Mouse (Mus musculus) lung, postnatal 0 days (tissue): ENCODE measurements at regions not wholly inside any gene's neighbourhood (a gene's known extent, or its start where the extent isn't known, plus 50 kb on each side); places are given as distances from the start of the nearest gene placed in this dataset.

ENCODE experiments used
- CTCF ChIP-seq: IDR thresholded peaks from 2 replicates; pipeline ENCODE4 v1.5.1; 2016; ENCODE audit warnings: antibody characterized with exemption, mild to moderate bottlenecking
- EP300 ChIP-seq: IDR thresholded peaks from 2 replicates; pipeline ENCODE4 v1.6.1; 2016; ENCODE audit warnings: antibody characterized with exemption, mild to moderate bottlenecking, control low read depth

DNA sequence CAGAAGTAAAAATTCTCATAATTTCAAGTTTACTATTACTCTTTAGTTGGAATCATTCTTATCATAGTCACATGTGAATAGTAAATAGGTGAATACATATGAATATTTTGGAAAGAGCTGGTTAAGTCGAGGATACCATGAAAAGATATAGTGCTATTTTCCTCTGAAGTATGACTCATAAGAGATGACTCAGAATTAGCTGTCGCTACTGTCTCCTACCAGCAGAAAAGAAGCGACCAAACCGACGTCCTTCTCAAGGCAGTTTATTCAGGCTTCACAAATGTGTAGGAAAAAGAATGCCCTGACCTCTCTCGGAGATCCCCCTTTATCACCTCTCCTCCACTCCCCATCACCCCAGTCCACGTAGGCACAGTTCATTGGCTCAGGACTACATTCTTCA is 468.3 kb upstream of the Adgrl3 start:
- TF ChIP-seq CTCF (no peak), EP300 (no peak)
